Mouse (Mus musculus) ZHBTc4 (cell line): ENCODE data around the gene Gm9817.

ENCODE experiments used
- DNase-seq: peaks from one replicate; pipeline ENCODE4 v3.0.0-alpha.2; 2011; ENCODE audit warnings: low read depth, low spot score

Gene Gm9817

DNA sequence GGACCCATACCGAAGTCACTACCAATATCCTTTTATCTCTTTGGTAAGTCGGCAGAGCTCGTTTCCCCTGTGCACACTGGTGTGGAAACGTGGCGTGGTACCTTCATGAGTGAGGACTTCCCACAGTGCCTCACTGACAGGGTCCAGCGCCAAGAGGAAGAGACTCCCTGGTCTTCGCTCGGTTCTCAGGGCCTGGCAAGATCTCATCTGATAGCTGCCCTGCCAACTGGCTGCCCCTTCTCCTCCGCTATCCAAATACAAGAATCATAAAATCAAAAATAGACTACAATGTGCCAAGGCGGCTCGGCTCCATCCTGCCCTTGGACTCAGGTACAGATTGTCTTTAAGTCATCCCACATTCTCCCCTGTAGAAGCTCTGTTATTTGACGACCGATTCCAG, 11.4 kb downstream of the Gm9817 start:
- DNase-seq, result no peak

- DNase-seq, result no peak
Measured at GRCm38 (mm10) chr13:45092816-45093215, 14.3 kb downstream of the Gm9817 start.

- no peak for DNase-seq
Measured at GRCm38 (mm10) chr13:45095028-45095427, 16.5 kb downstream of the Gm9817 start.

DNA sequence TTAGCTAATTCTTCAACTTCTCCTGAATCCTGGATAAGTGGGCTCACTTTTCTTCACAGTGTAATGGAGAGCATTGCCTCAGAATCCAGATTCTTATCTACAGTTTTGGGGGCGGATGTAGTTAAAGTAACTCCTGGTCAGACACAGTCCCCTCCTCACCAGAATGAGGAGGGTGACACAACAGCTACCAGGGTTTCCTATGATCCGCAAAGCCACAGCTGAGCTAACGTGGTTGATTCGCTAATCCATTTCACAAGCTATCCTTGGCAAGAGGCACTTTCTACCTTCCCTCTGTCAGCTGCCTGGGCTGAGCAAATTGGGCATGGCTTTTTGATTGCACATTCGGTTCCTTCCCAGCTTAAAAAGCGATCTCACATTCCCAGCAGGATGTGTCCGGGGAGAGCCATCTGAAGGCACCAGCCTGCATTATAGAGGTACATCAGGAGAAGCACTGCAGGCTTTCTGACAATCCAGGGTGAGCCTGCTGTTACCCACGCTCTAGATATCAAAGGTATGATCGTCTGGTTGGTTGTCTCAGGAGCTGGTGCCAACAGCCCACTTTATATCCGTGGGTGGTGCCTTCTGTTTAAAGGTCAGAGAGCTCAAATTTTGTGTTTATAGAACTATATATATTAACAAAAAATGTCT, 21.2 kb downstream of the Gm9817 start:
- DNase-seq, result no peak

- no peak for DNase-seq
Measured at GRCm38 (mm10) chr13:45106480-45106879, 28.0 kb downstream of the Gm9817 start.

GRCm38 (mm10) chr13:45108851-45109390, 30.4 kb downstream of the Gm9817 start:
- DNase-seq, result no peak

DNA sequence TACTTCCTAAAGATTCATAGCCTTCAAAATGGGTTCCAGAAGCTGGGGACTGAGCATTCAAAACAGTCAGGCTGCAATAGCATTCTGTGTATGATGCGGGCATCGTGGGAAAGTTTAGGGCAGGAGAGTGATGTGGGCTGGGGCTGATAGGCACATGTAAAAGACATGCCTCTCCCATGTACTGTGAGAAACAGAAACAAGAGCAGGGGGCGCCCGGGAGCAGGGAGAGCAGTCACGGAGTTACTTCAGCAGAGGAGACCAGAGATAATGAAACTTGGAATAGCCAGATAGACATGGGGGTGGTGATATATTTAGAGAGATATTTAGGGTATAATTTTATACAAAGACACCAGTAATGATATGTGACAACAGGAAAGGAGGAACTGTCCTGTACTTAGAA, 39.9 kb downstream of the Gm9817 start:
- DNase-seq, result no peak

- no peak for DNase-seq
Measured at GRCm38 (mm10) chr13:45118822-45119221, 40.3 kb downstream of the Gm9817 start.
